Mouse (Mus musculus) E14TG2a.4 (cell line): ENCODE data around the gene Zim1.

Experiments
- H3K27me3 ChIP-seq: 2 replicates; pipeline ENCODE4 v1.6.1; 2014; ENCODE audit warnings: low read length, control low read depth; ENCODE audit not compliant: insufficient read depth
- H3K36me3 ChIP-seq: 2 replicates; pipeline ENCODE4 v1.6.1; 2014; ENCODE audit warnings: low read length, control low read depth; ENCODE audit not compliant: insufficient read depth
- H3K4me1 ChIP-seq: replicated peaks from 2 replicates; pipeline ENCODE4 v1.6.1; 2014; ENCODE audit warnings: low read depth, low read length, control low read depth
- H3K4me3 ChIP-seq: replicated peaks from 2 replicates; pipeline ENCODE4 v1.5.1; 2014; ENCODE audit warnings: mild to moderate bottlenecking, low read length
- H3K9me3 ChIP-seq: 2 replicates; pipeline ENCODE4 v1.6.1; 2014; ENCODE audit warnings: low read length, control low read depth
- CTCF ChIP-seq: conservative IDR thresholded peaks from 2 replicates; pipeline ENCODE4 v1.5.1; 2014; ENCODE audit warnings: low read length
- NANOG ChIP-seq: IDR thresholded peaks from 2 replicates; pipeline ENCODE4 v1.6.1; 2014; ENCODE audit warnings: borderline replicate concordance, low read length, mixed read lengths
- POU5F1 ChIP-seq: IDR thresholded peaks from 2 replicates; pipeline ENCODE4 v1.6.1; 2014; ENCODE audit warnings: low read length, borderline replicate concordance

Zim1 gene

GRCm38 (mm10) chr7:6696241-6697045 is at the start of gene Zim1:
Zim1 (minus strand) TSS chr7:6696450.
- Histone ChIP-seq H3K4me3 (peak within 1 kb of the TSS; percentile 74), H3K27me3 (peaks cover 2% of the 10 kb centered on the region), H3K4me1 (peaks cover 22% of the 10 kb centered on the region), H3K9me3 (no peaks in the 10 kb centered on the region), H3K36me3 (no peaks in the 10 kb centered on the region)
- TF ChIP-seq POU5F1 (no peak), NANOG (no peak), CTCF (peak; percentile 14; the same call in 1 of the 2 replicates)

- TF ChIP-seq CTCF, result no peak
- TF ChIP-seq NANOG, result no peak
- no peak for TF ChIP-seq POU5F1
- Histone ChIP-seq H3K9me3 (no peaks in the 10 kb centered on the region), H3K36me3 (no peaks in the 10 kb centered on the region), H3K27me3 (no peaks in the 10 kb centered on the region), H3K4me3 (no peak overlapping the region), H3K4me1 (no peaks in the 10 kb centered on the region)
Observed at GRCm38 (mm10) chr7:6744281-6744904, 48.1 kb upstream of the Zim1 start.

- TF ChIP-seq NANOG, result no peak
- TF ChIP-seq CTCF, result no peak
- no peak for TF ChIP-seq POU5F1
- Histone ChIP-seq H3K27me3 (no peaks in the 10 kb centered on the region), H3K4me3 (no peak overlapping the region), H3K9me3 (peaks cover 21% of the 10 kb centered on the region), H3K4me1 (peaks cover 12% of the 10 kb centered on the region), H3K36me3 (no peaks in the 10 kb centered on the region)
Observed at GRCm38 (mm10) chr7:6736060-6736459, 39.8 kb upstream of the Zim1 start.

- H3K27me3 ChIP-seq, result no peaks in the 10 kb centered on the region
- no peak overlapping the region for H3K4me3 ChIP-seq
- TF ChIP-seq NANOG (no peak), CTCF (no peak), POU5F1 (no peak)
- H3K9me3 ChIP-seq, result peaks cover 62% of the 10 kb centered on the region
- peaks cover 13% of the 10 kb centered on the region for H3K4me1 ChIP-seq
- no peaks in the 10 kb centered on the region for H3K36me3 ChIP-seq
Observed at GRCm38 (mm10) chr7:6731930-6732329, 35.7 kb upstream of the Zim1 start.

GRCm38 (mm10) chr7:6731373-6731772 is 35.1 kb upstream of the Zim1 start:
- Histone ChIP-seq H3K9me3 (peaks cover 66% of the 10 kb centered on the region), H3K36me3 (no peaks in the 10 kb centered on the region), H3K27me3 (no peaks in the 10 kb centered on the region), H3K4me3 (no peak overlapping the region), H3K4me1 (peaks cover 19% of the 10 kb centered on the region)
- TF ChIP-seq POU5F1 (no peak), NANOG (no peak), CTCF (no peak)

GRCm38 (mm10) chr7:6730801-6731200 is 34.6 kb upstream of the Zim1 start:
- H3K4me3 ChIP-seq, result peak overlapping the region; percentile 88
- H3K4me1 ChIP-seq, result peaks cover 21% of the 10 kb centered on the region
- peaks cover 5% of the 10 kb centered on the region for H3K36me3 ChIP-seq
- TF ChIP-seq CTCF, result no peak
- no peak for TF ChIP-seq NANOG
- no peak for TF ChIP-seq POU5F1
- no peaks in the 10 kb centered on the region for H3K27me3 ChIP-seq
- peaks cover 70% of the 10 kb centered on the region for H3K9me3 ChIP-seq

GRCm38 (mm10) chr7:6730241-6730640 is 34.0 kb upstream of the Zim1 start, which contains the start of the genes Peg3 and Usp29:
Peg3 (minus strand) TSS chr7:6730431.
Usp29 (plus strand) TSS chr7:6730578.
- TF ChIP-seq POU5F1, result no peak
- no peak for TF ChIP-seq CTCF
- no peak for TF ChIP-seq NANOG
- Histone ChIP-seq H3K27me3 (no peaks in the 10 kb centered on the region), H3K36me3 (peaks cover 10% of the 10 kb centered on the region), H3K4me3 (peak within 1 kb of the TSS; percentile 88), H3K9me3 (peaks cover 75% of the 10 kb centered on the region), H3K4me1 (peaks cover 21% of the 10 kb centered on the region)

GRCm38 (mm10) chr7:6729061-6729817 is 33.0 kb upstream of the Zim1 start:
- Histone ChIP-seq H3K9me3 (peaks cover 85% of the 10 kb centered on the region), H3K36me3 (peaks cover 20% of the 10 kb centered on the region), H3K4me1 (peaks cover 21% of the 10 kb centered on the region), H3K27me3 (no peaks in the 10 kb centered on the region), H3K4me3 (peak overlapping the region; percentile 88)
- TF ChIP-seq POU5F1, result no peak; the same call in 1 of the 2 replicates
- no peak for TF ChIP-seq NANOG
- TF ChIP-seq CTCF, result no peak
